Mouse (Mus musculus): ENCODE results near the gene Mkrn2.
"Not testable (repeated sequence)": the region's sequence is repeated elsewhere in the genome, so short reads cannot be mapped to it uniquely, and the experiment has no call there.

Mkrn2 gene

DNA sequence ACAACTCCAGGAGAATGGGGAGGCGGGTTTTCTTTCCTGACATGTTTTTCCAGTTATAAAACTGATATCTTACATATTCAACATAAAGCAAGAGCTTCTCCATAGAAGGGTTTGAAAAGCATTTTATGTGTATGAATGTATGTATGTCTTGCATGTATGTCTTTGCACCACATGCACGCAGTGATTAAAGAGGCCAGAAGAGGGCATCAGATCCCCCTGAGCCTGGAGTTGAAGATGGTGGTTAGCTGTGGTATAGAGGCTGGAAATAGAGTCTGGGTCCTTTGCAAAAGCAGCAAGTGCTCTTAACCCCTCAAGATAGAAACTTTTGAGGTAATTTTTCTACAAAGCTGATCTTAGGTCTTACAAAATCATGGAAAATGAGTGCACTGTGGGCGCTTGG is 7.4 kb downstream of the Mkrn2 start:
- no peak for DNase-seq (ENCODE audit: low spot score)

DNA sequence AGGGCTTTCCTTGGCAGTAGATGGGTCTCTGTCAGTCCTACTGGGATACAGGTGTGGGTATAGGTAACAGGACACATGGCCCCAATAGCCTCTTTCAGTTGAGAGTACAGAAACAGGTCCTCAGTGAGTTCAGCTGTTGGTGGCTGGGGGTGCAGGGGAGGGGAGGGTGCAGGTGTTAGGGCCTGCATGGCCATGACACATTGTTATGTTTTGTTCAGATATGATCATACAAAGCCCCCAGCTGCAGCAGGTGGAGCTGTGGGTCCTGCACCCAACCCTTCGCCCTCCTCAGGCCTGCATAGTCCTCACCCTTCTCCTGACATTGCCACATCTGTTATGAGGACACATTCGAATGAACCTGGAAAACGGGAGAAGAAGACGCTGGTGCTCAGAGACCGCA is 8.6 kb downstream of the Mkrn2 start:
- DNase-seq (ENCODE audit: low spot score) = no peak

DNA sequence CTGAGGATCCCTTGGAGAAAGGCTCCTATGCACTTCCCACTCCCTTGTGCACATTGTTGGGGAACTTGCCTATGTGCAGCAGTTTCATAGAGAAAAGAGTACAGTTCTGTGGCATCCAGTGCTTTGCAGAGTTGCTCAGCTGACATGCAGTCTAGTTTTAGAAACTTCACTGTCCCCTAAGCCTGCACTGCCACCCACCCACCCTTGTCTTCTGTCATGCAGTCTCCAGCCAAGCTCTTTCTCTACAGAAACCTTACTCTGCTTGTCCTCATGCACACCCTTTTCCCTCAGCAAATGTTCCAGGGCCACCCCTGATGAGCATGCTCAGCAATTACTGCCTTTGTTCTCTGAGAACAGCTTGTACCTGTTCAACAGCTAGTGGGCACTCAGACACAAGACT is 12.1 kb downstream of the Mkrn2 start:
- no peak for DNase-seq (ENCODE audit: low spot score)

DNA sequence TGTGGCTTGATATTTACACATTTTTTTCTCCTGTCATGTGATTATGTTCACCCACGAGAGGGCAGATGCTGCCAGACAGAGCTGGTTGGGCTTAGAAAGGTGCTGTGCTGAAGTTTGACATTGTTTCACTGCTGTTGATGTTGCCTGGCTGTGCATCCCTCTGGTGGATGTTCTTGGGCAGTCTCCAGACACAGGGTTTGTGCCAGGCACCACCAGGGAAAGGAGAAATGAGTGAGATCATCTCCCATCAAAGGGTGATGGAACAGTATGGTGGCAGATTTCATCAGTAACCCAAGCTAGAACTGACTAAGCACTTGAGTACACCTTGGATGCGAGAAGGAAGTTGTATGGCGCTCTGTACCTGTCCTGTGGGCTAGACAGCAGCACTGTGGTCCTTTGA is 14.3 kb downstream of the Mkrn2 start:
- no peak for DNase-seq (ENCODE audit: low spot score)

DNA sequence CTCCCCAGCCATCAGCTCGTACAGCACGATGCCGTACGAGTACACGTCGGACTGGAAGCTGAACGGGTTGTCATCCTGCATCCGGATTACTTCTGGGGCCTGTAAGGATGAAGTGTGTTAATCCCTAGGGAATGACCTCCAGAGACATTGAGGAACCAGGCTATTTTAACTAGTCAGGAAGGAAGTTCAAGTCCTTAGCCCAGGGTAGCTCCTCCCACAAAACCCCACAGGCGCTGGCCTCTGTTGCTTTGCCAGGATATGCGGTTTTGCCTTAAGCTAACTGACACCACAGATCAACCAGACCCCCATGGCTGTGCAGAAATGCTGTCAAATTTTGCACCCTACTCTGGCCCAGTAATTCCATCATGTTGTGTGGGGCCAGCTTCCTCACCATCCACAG is 18.1 kb downstream of the Mkrn2 start:
- no peak for DNase-seq (ENCODE audit: low spot score)

DNA sequence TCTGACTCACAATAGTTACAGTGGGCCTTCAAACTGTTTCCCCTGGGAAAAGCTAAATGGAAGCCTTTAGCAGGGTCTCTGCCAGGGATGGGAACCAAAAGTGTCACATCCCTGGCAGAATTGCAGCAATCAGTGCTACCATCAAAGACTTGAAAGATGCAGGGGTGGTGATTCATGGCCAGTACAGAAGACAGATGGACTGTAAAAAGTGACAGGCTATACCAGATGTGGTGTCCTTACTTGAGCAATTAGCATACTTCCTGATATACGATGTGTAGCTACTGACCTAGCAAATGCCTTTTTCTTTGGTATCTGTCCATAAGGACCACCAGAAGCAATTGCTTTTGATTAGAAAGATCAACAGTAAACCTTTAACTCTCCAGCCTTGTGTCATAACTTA is 19.2 kb downstream of the Mkrn2 start:
- DNase-seq (ENCODE audit: low spot score) = no peak

DNA sequence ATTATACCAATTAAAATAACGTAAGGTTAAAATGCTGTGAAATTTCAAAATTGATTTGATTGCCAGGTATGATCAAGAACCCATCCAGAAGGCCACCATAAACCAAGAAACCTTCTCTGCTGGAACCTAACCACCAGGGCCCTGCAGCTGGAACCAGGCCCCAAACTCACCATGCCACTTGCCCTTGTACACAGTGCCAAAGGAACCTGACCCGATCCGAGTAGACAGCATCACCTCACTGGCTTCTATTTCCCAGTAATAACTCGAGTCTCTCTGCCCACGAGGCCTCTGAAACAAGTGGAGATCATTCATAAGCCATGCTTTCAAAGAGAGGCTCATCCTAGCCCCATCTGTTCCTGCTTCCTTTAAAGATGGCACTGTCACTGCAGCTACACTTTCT is 24.4 kb downstream of the Mkrn2 start:
- DNase-seq (ENCODE audit: low spot score) = no peak

DNA sequence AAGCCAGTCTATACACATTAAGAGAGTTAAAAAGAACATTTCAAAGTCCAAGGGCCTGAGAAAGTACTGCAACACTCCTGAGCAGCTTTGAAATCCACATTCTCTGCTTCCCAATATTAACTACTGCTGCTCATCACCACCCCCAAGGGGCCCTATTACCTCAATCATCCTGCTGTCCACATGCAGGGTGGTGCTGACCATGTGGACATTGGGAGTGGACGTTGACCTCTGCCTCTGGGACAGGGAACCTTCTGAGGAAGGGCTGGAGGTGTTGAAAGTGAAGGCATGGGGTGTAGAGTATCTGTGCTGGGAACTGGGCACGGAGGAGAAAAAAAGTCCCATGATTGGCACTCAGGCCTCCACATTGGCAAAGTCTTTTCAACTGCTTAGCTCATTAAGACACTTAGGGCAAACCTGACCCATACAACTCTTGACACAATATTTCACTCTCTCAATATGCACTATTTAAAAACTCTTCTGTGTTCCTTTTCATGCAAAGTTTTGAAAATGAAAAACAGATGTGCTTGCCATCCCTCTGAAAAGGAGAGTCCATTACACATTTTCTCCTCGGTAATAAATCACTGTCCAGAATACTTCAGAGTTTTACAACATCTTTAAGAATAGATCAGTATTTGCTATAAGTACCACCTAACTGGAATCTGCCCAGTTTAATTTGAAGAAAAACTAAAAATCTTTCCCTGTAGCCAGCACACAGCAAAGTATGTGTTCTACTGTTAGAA is 29.5 kb downstream of the Mkrn2 start:
- DNase-seq (ENCODE audit: low spot score) = no peak

DNA sequence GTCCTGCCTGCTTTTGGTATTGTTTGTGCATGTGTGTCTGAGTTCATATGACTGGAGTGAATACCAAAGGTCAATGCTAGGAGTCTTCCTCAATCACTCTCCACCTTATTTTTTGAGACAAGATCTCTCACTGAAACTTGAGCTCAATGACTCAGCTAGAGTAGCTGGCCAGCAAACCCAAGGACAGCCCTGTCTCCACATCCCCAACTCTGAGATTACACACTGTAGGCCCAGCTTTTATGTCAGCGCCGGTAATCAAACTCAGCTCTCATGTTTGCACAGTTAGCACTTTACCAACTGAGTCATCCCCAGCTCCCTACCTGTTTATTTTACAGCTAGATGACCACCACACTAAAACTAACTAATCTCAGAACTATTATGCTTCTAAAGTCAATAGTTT is 32.3 kb downstream of the Mkrn2 start:
- no peak for DNase-seq (ENCODE audit: low spot score)

DNA sequence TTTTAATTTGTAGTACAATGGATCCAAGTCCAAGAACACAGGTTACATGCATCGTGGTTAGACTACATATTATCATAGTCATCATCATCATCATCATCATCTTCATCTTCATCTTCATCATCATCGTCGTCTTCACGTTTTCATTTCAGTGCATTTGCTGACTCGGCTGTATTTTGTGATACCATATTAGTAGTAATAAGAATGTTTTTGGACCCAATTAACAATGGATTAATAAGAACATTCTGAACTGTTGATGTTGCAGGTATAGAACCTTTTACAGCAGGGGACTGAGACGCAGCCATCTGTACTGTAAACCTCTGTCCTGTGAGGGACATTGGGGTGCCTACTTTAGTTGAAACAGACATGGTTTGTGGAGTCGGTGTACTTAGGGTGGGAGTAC is 36.5 kb downstream of the Mkrn2 start:
- not testable (repeated sequence) for DNase-seq (ENCODE audit: low spot score)

DNA sequence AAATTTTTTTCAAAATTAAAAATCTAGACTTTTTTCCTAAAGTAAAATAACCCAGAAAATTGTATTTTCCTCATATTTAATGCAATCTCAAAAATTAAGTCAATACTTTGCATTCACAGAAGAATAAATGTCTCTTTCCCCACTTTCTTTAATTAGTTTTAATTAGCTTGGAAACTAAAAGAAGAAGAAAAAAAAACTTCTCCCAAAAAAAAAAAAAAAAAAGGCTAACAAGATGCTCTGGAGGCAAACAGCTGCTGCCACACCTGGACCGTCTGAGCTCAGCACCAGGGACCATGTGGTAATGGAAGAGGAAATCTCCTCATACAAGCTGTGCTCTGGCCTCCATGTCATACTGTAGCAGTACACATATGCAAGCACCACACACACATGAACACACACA is 41.6 kb downstream of the Mkrn2 start:
- no peak for DNase-seq (ENCODE audit: low spot score)

DNA sequence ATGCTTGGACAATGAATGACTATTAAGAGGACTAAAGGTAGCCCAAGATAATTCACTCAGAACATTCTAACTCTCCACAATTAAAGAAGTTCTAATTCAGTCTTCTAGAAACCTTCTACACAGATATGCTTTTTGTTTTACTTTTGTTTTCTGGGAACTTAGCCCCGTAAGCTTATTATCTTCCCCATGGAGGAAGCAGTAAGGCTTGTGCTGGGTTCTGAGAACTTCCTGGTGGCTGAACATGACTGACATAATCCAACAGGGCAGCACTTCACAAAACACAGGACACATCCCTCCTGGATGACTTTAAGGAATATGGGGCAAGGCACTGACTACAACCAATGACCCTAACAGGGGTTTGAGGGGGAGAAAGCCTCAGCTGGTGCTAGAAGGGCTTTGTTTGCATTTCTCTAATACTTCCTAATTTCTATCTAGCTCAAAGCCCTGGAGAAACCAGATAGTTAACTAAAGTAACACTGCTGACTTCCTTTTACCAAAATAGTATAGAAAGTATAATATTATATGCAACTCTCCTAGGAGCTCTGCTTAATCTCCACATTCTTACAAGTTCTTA is 48.2 kb downstream of the Mkrn2 start:
- DNase-seq (ENCODE audit: low spot score) = no peak

DNA sequence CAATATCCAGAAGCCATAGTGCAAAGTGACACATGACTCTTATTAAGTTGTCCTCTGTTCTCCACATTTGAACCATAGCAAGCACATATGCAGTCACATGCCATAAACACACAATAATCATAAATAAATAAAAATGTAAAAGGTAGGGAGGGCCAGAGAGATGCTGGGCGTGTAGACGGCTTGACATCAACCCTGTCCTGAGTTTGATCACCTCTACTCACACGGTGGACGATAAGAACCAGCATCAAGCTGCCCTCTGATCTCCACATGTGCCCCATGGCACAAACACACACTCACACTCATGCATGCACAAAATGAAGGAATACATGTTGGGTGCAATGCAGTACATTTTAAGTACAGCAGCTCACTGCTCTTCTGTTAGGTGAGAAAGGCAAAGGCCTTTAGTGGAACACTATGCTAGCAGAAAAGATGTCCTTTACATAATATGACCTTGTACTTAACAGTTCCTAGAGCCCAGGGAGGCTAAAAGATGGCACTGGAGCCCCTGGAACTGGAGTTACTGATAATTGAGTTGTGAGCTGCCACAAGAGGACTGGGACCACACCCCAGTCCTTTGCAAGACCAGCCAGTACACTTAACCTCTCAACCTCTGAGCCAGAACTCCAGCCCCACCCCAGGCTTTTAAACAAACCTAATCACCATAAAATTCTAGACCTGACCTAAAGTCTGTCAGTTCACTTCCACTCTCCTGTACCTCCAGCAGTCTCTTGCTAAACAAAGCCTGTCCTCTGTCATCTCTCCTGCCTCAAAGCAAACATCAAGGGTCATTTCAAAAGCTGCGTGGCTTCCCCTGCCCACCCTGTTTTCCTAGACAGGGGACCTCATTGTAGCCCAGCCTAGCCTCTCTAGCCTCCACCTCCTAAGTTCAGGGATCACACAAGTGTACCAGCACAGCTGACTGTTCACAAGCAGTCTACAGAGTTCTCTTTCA is 49.0 kb downstream of the Mkrn2 start:
- no peak for DNase-seq (ENCODE audit: low spot score)

DNA sequence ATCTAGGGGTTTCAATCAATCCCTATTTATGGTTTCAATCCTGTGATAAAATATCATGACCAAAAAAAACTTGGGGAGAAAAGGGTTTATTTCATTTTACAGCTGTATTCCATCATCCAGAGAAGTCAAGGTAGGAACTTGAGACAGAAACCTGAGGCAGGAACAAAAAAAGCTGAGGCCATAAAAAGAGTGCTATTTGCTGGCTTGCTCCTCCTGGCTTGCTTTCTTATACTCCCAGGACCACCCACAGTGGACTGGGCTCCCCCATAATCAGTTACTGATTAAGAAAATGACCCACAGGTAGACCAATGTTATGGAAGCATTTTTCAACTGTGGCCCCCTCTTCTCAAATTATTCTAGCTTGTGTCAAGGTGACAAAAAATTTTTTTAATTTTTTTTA is 50.0 kb downstream of the Mkrn2 start:
- no peak for DNase-seq (ENCODE audit: low spot score)

DNA sequence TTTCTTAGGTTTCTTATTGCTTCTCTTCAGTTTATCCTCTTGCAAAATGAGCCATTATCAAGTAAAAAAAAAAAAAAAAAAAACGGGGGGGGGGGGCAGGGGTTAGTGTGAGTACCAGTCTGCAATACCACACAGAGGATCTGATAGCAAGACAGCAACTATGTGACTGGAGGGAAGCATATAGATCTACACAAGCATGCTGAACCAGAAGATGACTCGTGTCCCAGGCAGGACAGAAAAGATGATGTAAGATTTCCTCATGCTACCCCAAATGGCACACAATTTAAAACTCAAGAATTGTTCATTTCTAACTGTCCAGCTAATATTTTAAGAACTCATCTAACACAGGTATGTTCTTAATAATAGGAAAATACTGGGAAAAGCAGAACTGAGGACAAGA is 52.2 kb downstream of the Mkrn2 start:
- no peak for DNase-seq (ENCODE audit: low spot score)

DNA sequence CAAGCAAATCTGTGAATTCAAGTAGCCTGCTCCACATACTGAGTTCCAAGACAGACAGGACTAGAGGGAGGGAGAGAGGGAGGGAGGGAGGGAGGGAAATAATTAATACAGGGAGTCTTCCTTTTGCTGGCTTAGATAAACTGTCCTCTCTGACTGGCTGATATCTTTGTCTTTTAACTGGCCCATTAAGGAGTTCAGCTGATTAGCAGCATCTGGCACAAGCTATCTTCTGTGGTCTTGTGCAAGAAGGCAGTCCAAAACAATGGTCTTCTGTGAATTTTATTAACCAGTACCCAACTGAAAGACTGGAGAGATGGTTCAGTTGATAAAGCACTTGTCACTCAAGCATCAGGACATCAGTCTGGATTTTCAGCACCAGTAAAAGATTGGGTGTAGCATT is 57.1 kb downstream of the Mkrn2 start:
- no peak for DNase-seq (ENCODE audit: low spot score)

DNA sequence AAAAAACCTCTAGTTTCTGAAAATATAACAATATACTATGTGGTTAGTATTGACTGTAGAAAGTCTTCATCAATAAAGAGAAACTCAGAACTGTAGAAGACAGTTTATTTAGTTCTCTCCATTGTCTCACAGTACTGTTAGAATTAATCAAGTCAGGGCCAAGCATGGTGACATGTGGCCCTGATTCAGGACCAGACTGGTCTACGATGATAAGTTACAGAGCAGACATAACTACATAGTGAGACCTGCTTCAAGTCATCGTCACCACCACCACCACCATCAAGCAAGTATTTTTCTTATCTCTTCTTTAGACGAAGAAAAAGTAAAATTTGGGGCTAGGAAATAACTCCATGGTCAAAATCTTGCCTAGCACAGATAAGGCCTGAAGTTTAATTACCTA is 62.6 kb downstream of the Mkrn2 start:
- DNase-seq (ENCODE audit: low spot score) = no peak

DNA sequence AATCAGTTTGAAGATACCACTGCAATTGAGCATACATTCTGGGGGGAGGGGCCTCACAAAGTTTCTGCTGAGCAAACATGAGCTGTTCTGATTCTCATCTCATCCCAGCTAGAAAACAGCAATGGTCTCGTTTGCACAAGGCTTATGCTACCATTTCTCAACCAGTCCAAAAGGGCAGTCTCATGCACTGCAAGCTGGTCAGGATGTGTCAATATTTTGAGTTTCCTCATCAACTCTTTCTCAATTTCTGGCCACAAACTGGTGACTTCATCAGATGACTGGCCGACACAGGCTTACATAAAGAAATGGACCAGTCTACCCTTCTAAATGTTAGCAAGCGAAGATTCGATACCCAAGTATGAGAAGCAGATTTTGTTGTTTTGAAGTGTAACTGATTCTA is 64.9 kb downstream of the Mkrn2 start:
- no peak for DNase-seq (ENCODE audit: low spot score)

All from ovary, postnatal 14 days (tissue).